Mouse (Mus musculus) splenic B cell, adult 2 months (primary cell): ENCODE data around the gene Mnat1.

Experiments used
- DNase-seq: peaks from one replicate; pipeline ENCODE4 v3.0.0-alpha.2; 2011; ENCODE audit warnings: low read depth, low spot score
- H3K27me3 ChIP-seq: 2 replicates; pipeline ENCODE4 v1.6.1; 2012; ENCODE audit warnings: mild to moderate bottlenecking, low read length, moderate library complexity, mixed read lengths; ENCODE audit not compliant: control insufficient read depth, poor library complexity, insufficient read depth, severe bottlenecking
- H3K36me3 ChIP-seq: 2 replicates; pipeline ENCODE4 v1.6.1; 2012; ENCODE audit warnings: mild to moderate bottlenecking, low read length, moderate library complexity, mixed read lengths; ENCODE audit not compliant: control insufficient read depth, poor library complexity, insufficient read depth, severe bottlenecking

Mnat1 gene

GRCm38 (mm10) chr12:73231552-73231951 is 108.0 kb downstream of the Mnat1 start:
- no peaks in the 10 kb centered on the region for H3K36me3 ChIP-seq
- H3K27me3 ChIP-seq, result no peaks in the 10 kb centered on the region
- DNase-seq, result no peak

- no peak for DNase-seq
Observed at GRCm38 (mm10) chr12:73232586-73232985, 109.1 kb downstream of the Mnat1 start.

GRCm38 (mm10) chr12:73241960-73242359 is 118.4 kb downstream of the Mnat1 start:
- DNase-seq, result no peak
- Histone ChIP-seq H3K27me3 (no peaks in the 10 kb centered on the region), H3K36me3 (no peaks in the 10 kb centered on the region)

More at GRCm38 (mm10) chr12:73232586-73232985, 109.1 kb downstream of the Mnat1 start:
- Histone ChIP-seq H3K27me3 (no peaks in the 10 kb centered on the region), H3K36me3 (no peaks in the 10 kb centered on the region)

- DNase-seq, result no peak
- no peaks in the 10 kb centered on the region for H3K36me3 ChIP-seq
- H3K27me3 ChIP-seq, result no peaks in the 10 kb centered on the region
Observed at GRCm38 (mm10) chr12:73245687-73246086, 122.2 kb downstream of the Mnat1 start.

- no peaks in the 10 kb centered on the region for H3K27me3 ChIP-seq
- no peaks in the 10 kb centered on the region for H3K36me3 ChIP-seq
- DNase-seq, result no peak
Observed at GRCm38 (mm10) chr12:73255006-73255405, 131.5 kb downstream of the Mnat1 start.

- H3K27me3 ChIP-seq, result no peaks in the 10 kb centered on the region
- no peak for DNase-seq
- no peaks in the 10 kb centered on the region for H3K36me3 ChIP-seq
Observed at GRCm38 (mm10) chr12:73259269-73259668, 135.8 kb downstream of the Mnat1 start.

- no peaks in the 10 kb centered on the region for H3K27me3 ChIP-seq
Observed at GRCm38 (mm10) chr12:73260339-73260738, 136.8 kb downstream of the Mnat1 start.

GRCm38 (mm10) chr12:73265381-73265978 is 142.0 kb downstream of the Mnat1 start:
- no peak for DNase-seq
- Histone ChIP-seq H3K36me3 (no peaks in the 10 kb centered on the region), H3K27me3 (no peaks in the 10 kb centered on the region)

More at GRCm38 (mm10) chr12:73260339-73260738, 136.8 kb downstream of the Mnat1 start:
- H3K36me3 ChIP-seq, result no peaks in the 10 kb centered on the region
- no peak for DNase-seq

GRCm38 (mm10) chr12:73266597-73266996 is 143.1 kb downstream of the Mnat1 start:
- no peaks in the 10 kb centered on the region for H3K36me3 ChIP-seq
- no peak for DNase-seq
- H3K27me3 ChIP-seq, result no peaks in the 10 kb centered on the region

GRCm38 (mm10) chr12:73268497-73268896 is 145.0 kb downstream of the Mnat1 start:
- H3K27me3 ChIP-seq, result no peaks in the 10 kb centered on the region
- DNase-seq, result no peak

GRCm38 (mm10) chr12:73269531-73269930 is 146.0 kb downstream of the Mnat1 start:
- DNase-seq, result no peak
- H3K27me3 ChIP-seq, result no peaks in the 10 kb centered on the region
- H3K36me3 ChIP-seq, result no peaks in the 10 kb centered on the region

More at GRCm38 (mm10) chr12:73268497-73268896, 145.0 kb downstream of the Mnat1 start:
- H3K36me3 ChIP-seq, result no peaks in the 10 kb centered on the region

GRCm38 (mm10) chr12:73269933-73270332 is 146.4 kb downstream of the Mnat1 start:
- no peaks in the 10 kb centered on the region for H3K36me3 ChIP-seq
- no peak for DNase-seq
- H3K27me3 ChIP-seq, result no peaks in the 10 kb centered on the region

GRCm38 (mm10) chr12:73274921-73275320 is 151.4 kb downstream of the Mnat1 start:
- Histone ChIP-seq H3K36me3 (0 out of 2 replicates have a peak, but pooled peaks cover 3% of the 10 kb centered on the region), H3K27me3 (no peaks in the 10 kb centered on the region)
- no peak for DNase-seq

- peak; percentile 94 for DNase-seq
- Histone ChIP-seq H3K27me3 (no peaks in the 10 kb centered on the region), H3K36me3 (no peaks in the 10 kb centered on the region; the same call in 1 of the 2 replicates)
Observed at GRCm38 (mm10) chr12:73286287-73287092, 163.0 kb downstream of the Mnat1 start, which contains the start of the genes Trmt5 and Slc38a6. TSS of gene Trmt5 (minus strand) at chr12:73286710. TSS of gene Slc38a6 (plus strand) at chr12:73286779.

GRCm38 (mm10) chr12:73287609-73288008 is 164.1 kb downstream of the Mnat1 start:
- no peak for DNase-seq
- no peaks in the 10 kb centered on the region; the same call in 1 of the 2 replicates for H3K36me3 ChIP-seq
- H3K27me3 ChIP-seq, result no peaks in the 10 kb centered on the region
